Mouse (Mus musculus) spleen, postnatal 0 days (tissue): ENCODE data around the gene Klhl25. TPM values are rescaled to one million over a fixed set of nuclear protein-coding genes. Genes with fewer than 3 reads are reported as not detected.

ENCODE experiments used
- polyA plus RNA-seq: library from polyadenylated mRNA; unstranded; fragments of >200 nt; fragmentation: Nextera tagmentation; extraction: Ambion mirVana; gene quantifications from 2 replicates; pipeline ENCODE4 v1.2.1, GENCODE M21; 2015

Gene Klhl25
- polyA plus RNA-seq: 6.3 and 8.1 TPM in 2 replicates

GRCm38 (mm10) chr7:75848115-75848775, at the start of gene Klhl25:
Gene Klhl25 (plus strand): TSS chr7:75848310.

